Comparison of ENCODE assay signal across 28 mouse cellular contexts in genomic region chr5:134970671-134971070, GRCm38 (mm10). TPM values are rescaled to one million over a fixed set of nuclear protein-coding genes. Genes with fewer than 3 reads are reported as not detected.
DNase-seq lines count a peak whose midpoint lies in the region; ATAC-seq and TF ChIP-seq lines count a peak whose summit lies in the region.
"Had no signal": no experiment of that assay in that cellular context is flagged by ENCODE, and none has a peak within 500 bp of the region (broad histone marks: within the 10 kb centered on the region; RNA-seq: fewer than 3 reads in every experiment).

No protein-coding gene starts in this region.

- H3K36me3 ChIP-seq in lung, embryonic 14.5 days (ENCODE audit: insufficient read depth) = no peaks in the 10 kb centered on the region
- no peaks in the 10 kb centered on the region for H3K36me3 ChIP-seq in ES-Bruce4 (ENCODE audit: control insufficient read depth, insufficient read depth, low read length, poor library complexity, severe bottlenecking)
- H3K36me3 ChIP-seq: hindbrain, embryonic 12.5 days; intestine, embryonic 15.5 days; limb, embryonic 12.5 days; liver, embryonic 15.5 days; midbrain, embryonic 10.5 days; midbrain, embryonic 15.5 days; neural tube, embryonic 15.5 days had no signal

- 42% methylated on average over 8 of the region's 8 CpGs for WGBS in lung, embryonic 14.5 days

- peak; percentile 100 for TF ChIP-seq EP300 in ES-Bruce4 (IDR thresholded peaks at IDR 0.05; ENCODE audit: insufficient read depth, low read depth, low read length)

- DNase-seq in lung, embryonic 14.5 days = peak; percentile 69
- no peak for DNase-seq in lung, adult 18-20 months
- DNase-seq in R1 (ENCODE audit: low read depth, low spot score) = peak; percentile 95
- peak; percentile 59 for DNase-seq in lung, postnatal 36 days
- no peak for DNase-seq in kidney, adult 9 months
- no peak for DNase-seq in kidney, postnatal 10 days
- DNase-seq: adrenal gland, postnatal 14 days; cerebellum, adult 11-12 months; cerebellum, adult 9-11 months; gastrocnemius, postnatal 36 days; heart, adult 18-20 months; heart, postnatal 36 days; kidney, adult 2 months; retina, postnatal 1 day; right cerebral cortex, postnatal 14 days; thymus, postnatal 14 days had no signal

- no peak for TF ChIP-seq POLR2A in ES-Bruce4 (IDR thresholded peaks at IDR 0.05; ENCODE audit: insufficient read depth, low read length)

- H3K27ac ChIP-seq in lung, embryonic 14.5 days (ENCODE audit: low read depth) = peak overlapping the region; percentile 79
- peak overlapping the region; percentile 79 for H3K27ac ChIP-seq in ES-Bruce4 (ENCODE audit: insufficient read depth, low read length)
- H3K27ac ChIP-seq: forebrain, embryonic 13.5 days; hindbrain, embryonic 12.5 days; hindbrain, postnatal 0 days; intestine, embryonic 15.5 days; kidney, postnatal 0 days; limb, embryonic 12.5 days; liver, embryonic 15.5 days; midbrain, embryonic 10.5 days; midbrain, embryonic 15.5 days; neural tube, embryonic 15.5 days had no signal

- no peak overlapping the region for H3K9ac ChIP-seq in lung, embryonic 14.5 days
- peak overlapping the region; percentile 42; the same call in 1 of the 2 replicates for H3K9ac ChIP-seq in ES-Bruce4 (ENCODE audit: low read depth, poor library complexity, severe bottlenecking)
- H3K9ac ChIP-seq: forebrain, embryonic 13.5 days; hindbrain, embryonic 12.5 days; intestine, embryonic 15.5 days; limb, embryonic 12.5 days; liver, embryonic 15.5 days; midbrain, embryonic 15.5 days; neural tube, embryonic 15.5 days had no signal

- no peaks in the 10 kb centered on the region; the same call in 1 of the 2 replicates for H3K4me1 ChIP-seq in lung, embryonic 14.5 days (ENCODE audit: insufficient read depth)
- peaks cover 11% of the 10 kb centered on the region for H3K4me1 ChIP-seq in ES-Bruce4 (ENCODE audit: control insufficient read depth, insufficient read depth, low read length)

- no peaks in the 10 kb centered on the region for H3K27me3 ChIP-seq in lung, embryonic 14.5 days (ENCODE audit: insufficient read depth, low read length)
- H3K27me3 ChIP-seq in ES-Bruce4 (ENCODE audit: control insufficient read depth, insufficient read depth, low read length, poor library complexity, severe bottlenecking) = no peaks in the 10 kb centered on the region
- H3K27me3 ChIP-seq: intestine, embryonic 15.5 days had no signal

- H3K4me3 ChIP-seq in lung, embryonic 14.5 days (ENCODE audit: low read depth, low read length) = no peak overlapping the region
- H3K4me3 ChIP-seq in ES-Bruce4 (ENCODE audit: low read depth, low read length) = no peak overlapping the region
- H3K4me3 ChIP-seq: forebrain, embryonic 13.5 days; hindbrain, embryonic 12.5 days; intestine, embryonic 15.5 days; limb, embryonic 12.5 days; liver, embryonic 15.5 days; midbrain, embryonic 10.5 days; midbrain, embryonic 15.5 days; neural tube, embryonic 15.5 days had no signal

- ATAC-seq in lung, embryonic 14.5 days (ENCODE audit: insufficient read depth) = 0 out of 2 replicates have a peak, but pooled peaks have one; percentile 19
- ATAC-seq: forebrain, embryonic 13.5 days; hindbrain, postnatal 0 days; intestine, embryonic 15.5 days; midbrain, embryonic 15.5 days had no signal

- H3K9me3 ChIP-seq in lung, embryonic 14.5 days (ENCODE audit: low read depth, low read length) = no peaks in the 10 kb centered on the region
- no peaks in the 10 kb centered on the region for H3K9me3 ChIP-seq in ES-Bruce4 (replicated peaks; ENCODE audit: control insufficient read depth, insufficient read depth, low read length, poor library complexity, severe bottlenecking)
- H3K9me3 ChIP-seq: forebrain, embryonic 13.5 days; hindbrain, embryonic 12.5 days; intestine, embryonic 15.5 days; limb, embryonic 12.5 days; liver, embryonic 15.5 days; midbrain, embryonic 10.5 days; midbrain, embryonic 15.5 days; neural tube, embryonic 15.5 days had no signal

- TF ChIP-seq CTCF in lung, embryonic 14.5 days (IDR thresholded peaks at IDR 0.05; ENCODE audit: low read depth) = no peak
- no peak for TF ChIP-seq CTCF in ES-Bruce4 (IDR thresholded peaks at IDR 0.05; ENCODE audit: low read depth, low read length)

- H3K4me2 ChIP-seq in lung, embryonic 14.5 days = no peak overlapping the region
- H3K4me2 ChIP-seq: forebrain, embryonic 13.5 days; heart, embryonic 11.5 days; hindbrain, embryonic 12.5 days; intestine, embryonic 15.5 days; limb, embryonic 12.5 days; liver, embryonic 15.5 days; midbrain, embryonic 15.5 days; neural tube, embryonic 15.5 days had no signal

RNA-seq across cellular contexts. Expression of gene Cldn3, which starts 15.3 kb away (rescaled TPM):
- polyA plus RNA-seq in lung, embryonic 14.5 days (2014; fragmentation: Nextera tagmentation; extraction: Ambion mirVana) = 137 and 139 TPM in 2 replicates
- polyA plus RNA-seq in ES-Bruce4 (2011; ENCODE audit: insufficient read depth, insufficient read length, low read depth, missing spikeins) = 22.4 and 26.3 TPM in 2 replicates

RNA-seq across cellular contexts. Expression of gene Cldn4, which starts 23.9 kb away (rescaled TPM):
- polyA plus RNA-seq in lung, embryonic 14.5 days (2014; fragmentation: Nextera tagmentation; extraction: Ambion mirVana) = 41.9 and 42.4 TPM in 2 replicates
- 259 and 279 TPM in 2 replicates for polyA plus RNA-seq in ES-Bruce4 (2011; ENCODE audit: insufficient read depth, insufficient read length, low read depth, missing spikeins)
- polyA plus RNA-seq: forebrain, embryonic 13.5 days; hindbrain, postnatal 0 days; midbrain, embryonic 15.5 days had no signal

RNA-seq across cellular contexts. Expression of gene Abhd11, which starts 38.3 kb away (rescaled TPM):
- 60.0 and 71.0 TPM in 2 replicates for polyA plus RNA-seq in lung, embryonic 14.5 days (2014; fragmentation: Nextera tagmentation; extraction: Ambion mirVana)
- polyA plus RNA-seq in ES-Bruce4 (2011; ENCODE audit: insufficient read depth, insufficient read length, low read depth, missing spikeins) = 45.8 and 48.4 TPM in 2 replicates

RNA-seq across cellular contexts. Expression of gene Mettl27, which starts 38.5 kb away (rescaled TPM):
- 23.0 and 23.9 TPM in 2 replicates for polyA plus RNA-seq in lung, embryonic 14.5 days (2014; fragmentation: Nextera tagmentation; extraction: Ambion mirVana)
- 36.3 and 37.5 TPM in 2 replicates for polyA plus RNA-seq in ES-Bruce4 (2011; ENCODE audit: insufficient read depth, insufficient read length, low read depth, missing spikeins)

RNA-seq across cellular contexts. Expression of gene Stx1a, which starts 52.6 kb away (rescaled TPM):
- polyA plus RNA-seq in lung, embryonic 14.5 days (2014; fragmentation: Nextera tagmentation; extraction: Ambion mirVana) = 13.2 and 14.5 TPM in 2 replicates
- 9.3 and 10.5 TPM in 2 replicates for polyA plus RNA-seq in ES-Bruce4 (2011; ENCODE audit: insufficient read depth, insufficient read length, low read depth, missing spikeins)

Comparison
In these comparisons a context has a peak if more than half of its experiments do, and no peak if none do; other contexts are left out.
1. DNase-seq: peak in lung, embryonic 14.5 days (single experiment), R1 (single experiment) and lung, postnatal 36 days (single experiment); none in lung, adult 18-20 months (0 of 2), kidney, adult 9 months (single experiment) and kidney, postnatal 10 days (single experiment).